Mouse (Mus musculus) forebrain, embryonic 13.5 days (tissue): ENCODE measurements around the gene Bcl2l12. TPM values are rescaled to one million over a fixed set of nuclear protein-coding genes. Genes with fewer than 3 reads are reported as not detected.

Experiments
- ATAC-seq: fragments of 200-750 bp; cut with Nextera tagmentation; 2 replicates; pipeline ENCODE4 v1.8.0; 2017
- H3K27ac ChIP-seq: fragments of 300-500 bp; sonication (generic); 2 replicates; pipeline ENCODE4 v1.5.1; 2015; ENCODE audit warnings: inconsistent platforms, mild to moderate bottlenecking, moderate library complexity
- H3K27me3 ChIP-seq: fragments of 300-500 bp; sonication (generic); 2 replicates; pipeline ENCODE4 v1.6.1; 2015; ENCODE audit warnings: mild to moderate bottlenecking, inconsistent platforms
- H3K36me3 ChIP-seq: fragments of 300-500 bp; sonication (generic); 2 replicates; pipeline ENCODE4 v1.6.1; 2015; ENCODE audit warnings: mild to moderate bottlenecking, inconsistent platforms; ENCODE audit not compliant: poor library complexity, severe bottlenecking
- H3K4me1 ChIP-seq: fragments of 300-500 bp; sonication (generic); 2 replicates; pipeline ENCODE4 v1.6.1; 2015; ENCODE audit warnings: inconsistent platforms
- H3K4me2 ChIP-seq: fragments of 300-500 bp; sonication (generic); 2 replicates; pipeline ENCODE4 v1.6.1; 2015; ENCODE audit warnings: inconsistent platforms, mild to moderate bottlenecking, moderate library complexity
- H3K4me3 ChIP-seq: fragments of 300-500 bp; sonication (generic); 2 replicates; pipeline ENCODE4 v1.5.1; 2015; ENCODE audit warnings: mild to moderate bottlenecking, inconsistent platforms
- H3K9ac ChIP-seq: fragments of 300-500 bp; sonication (generic); 2 replicates; pipeline ENCODE4 v1.6.1; 2015; ENCODE audit warnings: mild to moderate bottlenecking, inconsistent platforms
- H3K9me3 ChIP-seq: fragments of 300-500 bp; sonication (generic); replicated peaks from 2 replicates; pipeline ENCODE4 v1.6.1; 2016; ENCODE audit warnings: inconsistent platforms
- WGBS: fragments of 180-500 bp; shearing (Covaris S2); methylation state at CpG from one replicate; pipeline ENCODE4 v1.1.7; 2015; 5-methylcytosine and 5-hydroxymethylcytosine counted together
- polyA plus RNA-seq: library from polyadenylated mRNA; unstranded; fragments of >200 nt; fragmentation: Nextera tagmentation; extraction: Ambion mirVana; gene quantifications from 2 replicates; pipeline ENCODE4 v1.2.1, GENCODE M21; 2015

The Bcl2l12 gene
- 40.5 and 45.6 TPM in 2 replicates for polyA plus RNA-seq

DNA sequence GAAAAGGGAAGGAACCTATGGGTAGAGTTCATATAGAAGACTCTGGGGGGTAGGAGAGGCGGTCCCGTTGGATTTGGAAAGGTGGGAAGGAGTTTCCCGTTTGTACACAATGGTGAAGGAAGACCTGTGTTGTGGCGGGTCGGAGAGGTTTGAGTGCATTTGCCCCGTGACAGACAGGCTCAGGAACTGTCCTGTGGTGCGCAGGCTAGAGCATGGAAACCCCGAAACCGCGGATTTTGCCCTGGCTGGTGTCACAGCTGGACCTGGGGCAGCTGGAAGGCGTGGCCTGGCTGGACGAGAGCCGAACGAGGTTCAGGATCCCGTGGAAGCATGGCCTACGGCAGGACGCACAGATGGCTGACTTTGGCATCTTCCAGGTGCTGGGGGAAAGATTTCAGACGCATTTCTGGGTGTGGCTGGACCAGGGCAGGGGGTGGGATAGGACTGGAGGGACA, at the start of gene Bcl2l12:
Gene Bcl2l12 (minus strand): TSS at position 212 of the 455 bp plus-strand sequence.
- H3K9ac ChIP-seq = peak within 1 kb of the TSS; percentile 88
- peak within 1 kb of the TSS; percentile 61 for H3K4me3 ChIP-seq
- H3K36me3 ChIP-seq = peaks cover 54% of the 10 kb centered on the region
- peak within 1 kb of the TSS; percentile 67 for H3K27ac ChIP-seq
- WGBS = 3% methylated on average over 18 of the region's 18 CpGs
- ATAC-seq = no peak
- H3K4me2 ChIP-seq = peak within 1 kb of the TSS; percentile 87
- H3K9me3 ChIP-seq = no peaks in the 10 kb centered on the region
- H3K27me3 ChIP-seq = no peaks in the 10 kb centered on the region
- peaks cover 33% of the 10 kb centered on the region for H3K4me1 ChIP-seq

GRCm38 (mm10) chr7:45047491-45047890, 49.0 kb upstream of the Bcl2l12 start:
- Histone ChIP-seq H3K27me3 (no peaks in the 10 kb centered on the region), H3K4me2 (no peak overlapping the region), H3K36me3 (peaks cover 79% of the 10 kb centered on the region), H3K9ac (no peak overlapping the region), H3K4me3 (no peak overlapping the region), H3K27ac (no peak overlapping the region), H3K9me3 (no peaks in the 10 kb centered on the region), H3K4me1 (peaks cover 26% of the 10 kb centered on the region)
- WGBS = 94% methylated on average over 14 of the region's 14 CpGs
- no peak for ATAC-seq

DNA sequence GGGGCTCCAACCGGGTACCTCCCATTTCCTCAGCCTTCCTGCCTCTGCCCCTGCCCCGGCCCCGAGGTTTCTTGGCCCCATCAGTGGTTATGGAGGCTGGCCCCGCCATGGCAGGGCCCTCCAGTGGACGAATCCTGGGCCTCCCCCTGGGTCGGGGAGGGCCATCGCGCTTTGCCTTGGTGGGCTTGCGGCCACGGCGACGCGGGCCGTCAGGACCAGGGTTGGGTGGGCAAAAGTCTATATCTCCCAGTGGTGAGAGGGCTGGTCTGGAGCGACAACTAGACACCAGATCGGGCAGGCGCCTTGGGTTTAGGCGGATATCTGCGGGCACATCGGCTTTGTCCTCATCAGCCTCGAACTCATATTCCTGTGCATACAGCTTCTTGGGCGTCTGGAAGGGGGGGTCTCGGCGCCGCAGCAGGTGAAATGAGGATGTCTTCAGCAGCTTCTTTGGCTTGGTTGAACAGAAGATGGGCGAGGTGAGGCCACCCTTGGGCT, 48.4 kb upstream of the Bcl2l12 start:
- H3K27me3 ChIP-seq = no peaks in the 10 kb centered on the region
- no peaks in the 10 kb centered on the region for H3K9me3 ChIP-seq
- WGBS = 94% methylated on average over 26 of the region's 26 CpGs
- no peak overlapping the region for H3K9ac ChIP-seq
- peaks cover 85% of the 10 kb centered on the region for H3K36me3 ChIP-seq
- peaks cover 25% of the 10 kb centered on the region for H3K4me1 ChIP-seq
- ATAC-seq = no peak
- H3K4me3 ChIP-seq = no peak overlapping the region
- no peak overlapping the region for H3K27ac ChIP-seq
- no peak overlapping the region for H3K4me2 ChIP-seq

DNA sequence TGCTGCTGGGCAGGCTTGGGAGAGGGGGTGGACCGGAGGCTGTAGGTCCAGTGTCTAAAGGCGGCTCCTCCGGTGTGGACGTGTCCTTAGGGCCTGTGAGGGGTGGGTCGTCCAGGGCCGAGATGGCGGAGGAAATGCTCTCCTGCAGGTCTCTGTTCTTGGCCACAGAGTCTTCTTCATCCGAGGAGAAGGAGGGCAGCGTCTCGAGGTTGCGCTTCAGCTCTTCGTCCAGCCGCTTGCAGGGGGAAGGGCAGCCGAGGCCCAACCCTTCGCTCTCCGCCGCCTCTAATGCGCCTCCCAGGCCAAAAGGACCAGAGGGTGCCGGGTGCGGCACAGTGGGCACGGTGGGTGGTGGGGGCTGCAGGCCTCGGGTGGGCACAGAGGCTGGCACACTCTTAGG, 47.2 kb upstream of the Bcl2l12 start:
- WGBS = 93% methylated on average over 22 of the region's 22 CpGs
- no peak overlapping the region for H3K27ac ChIP-seq

DNA sequence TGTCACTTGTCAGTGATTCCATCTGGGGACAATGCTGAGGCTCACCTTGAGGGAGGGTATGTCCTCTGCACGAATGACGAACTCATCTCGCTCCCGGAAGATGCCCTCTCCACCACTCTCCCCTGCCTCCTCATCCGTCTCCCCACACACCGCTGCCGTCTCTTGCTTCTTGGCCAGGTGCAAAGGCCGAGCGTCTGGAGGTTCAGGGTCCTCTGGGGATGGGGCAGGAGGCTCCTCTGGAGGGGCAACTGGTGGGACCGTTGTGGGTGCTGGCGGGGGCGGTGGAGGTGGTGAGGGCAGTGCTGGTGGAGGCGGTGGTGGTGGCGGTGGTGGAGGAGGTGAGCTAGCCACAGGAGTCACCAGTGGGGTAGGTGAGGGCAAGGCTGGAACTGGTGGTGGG, 44.8 kb upstream of the Bcl2l12 start:
- Histone ChIP-seq H3K27ac (no peak overlapping the region), H3K9ac (no peak overlapping the region), H3K36me3 (peaks cover 99% of the 10 kb centered on the region), H3K9me3 (no peaks in the 10 kb centered on the region), H3K4me3 (no peak overlapping the region), H3K4me2 (no peak overlapping the region), H3K27me3 (no peaks in the 10 kb centered on the region), H3K4me1 (peaks cover 3% of the 10 kb centered on the region; the same call in 1 of the 2 replicates)
- WGBS = 96% methylated on average over 11 of the region's 14 CpGs
- ATAC-seq = no peak

More for the DNA sequence above, 47.2 kb upstream of the Bcl2l12 start:
- Histone ChIP-seq H3K36me3 (peaks cover 97% of the 10 kb centered on the region), H3K4me1 (peaks cover 13% of the 10 kb centered on the region), H3K4me2 (no peak overlapping the region), H3K9ac (no peak overlapping the region), H3K9me3 (no peaks in the 10 kb centered on the region), H3K27me3 (no peaks in the 10 kb centered on the region), H3K4me3 (no peak overlapping the region)
- no peak for ATAC-seq

DNA sequence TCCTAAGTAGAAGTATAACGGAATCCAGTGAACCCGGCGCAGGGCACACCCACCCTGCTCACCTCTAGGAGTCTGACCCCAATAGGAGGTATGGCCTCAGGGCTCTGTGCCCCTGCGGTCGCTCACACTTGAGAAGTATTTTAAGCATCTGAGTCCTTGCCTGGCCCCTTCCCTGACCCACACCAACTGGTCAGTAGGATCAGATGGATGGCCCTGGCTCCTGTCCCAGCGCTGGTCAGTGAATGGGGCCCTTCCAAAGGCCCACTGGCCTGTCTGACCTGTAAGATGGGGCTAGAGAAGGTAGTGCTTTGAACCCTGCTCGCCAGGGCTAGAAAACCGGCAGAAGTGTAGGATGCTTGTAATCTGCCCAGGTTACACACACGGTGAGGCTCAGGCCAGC, 42.3 kb upstream of the Bcl2l12 start:
- ATAC-seq = no peak
- Histone ChIP-seq H3K27me3 (no peaks in the 10 kb centered on the region), H3K9me3 (no peaks in the 10 kb centered on the region), H3K27ac (no peak overlapping the region), H3K4me2 (no peak overlapping the region), H3K4me3 (no peak overlapping the region), H3K9ac (no peak overlapping the region), H3K4me1 (no peaks in the 10 kb centered on the region), H3K36me3 (peaks cover 99% of the 10 kb centered on the region)
- WGBS = 91% methylated on average over 9 of the region's 9 CpGs

- H3K27ac ChIP-seq = no peak overlapping the region
- ATAC-seq = no peak
- no peak overlapping the region for H3K9ac ChIP-seq
- no peaks in the 10 kb centered on the region for H3K4me1 ChIP-seq
- 96% methylated on average over 9 of the region's 9 CpGs for WGBS
- no peaks in the 10 kb centered on the region for H3K9me3 ChIP-seq
- H3K4me3 ChIP-seq = no peak overlapping the region
- no peak overlapping the region for H3K4me2 ChIP-seq
- H3K27me3 ChIP-seq = no peaks in the 10 kb centered on the region
- peaks cover 99% of the 10 kb centered on the region for H3K36me3 ChIP-seq
Observed at GRCm38 (mm10) chr7:45038411-45038810, 39.9 kb upstream of the Bcl2l12 start.

DNA sequence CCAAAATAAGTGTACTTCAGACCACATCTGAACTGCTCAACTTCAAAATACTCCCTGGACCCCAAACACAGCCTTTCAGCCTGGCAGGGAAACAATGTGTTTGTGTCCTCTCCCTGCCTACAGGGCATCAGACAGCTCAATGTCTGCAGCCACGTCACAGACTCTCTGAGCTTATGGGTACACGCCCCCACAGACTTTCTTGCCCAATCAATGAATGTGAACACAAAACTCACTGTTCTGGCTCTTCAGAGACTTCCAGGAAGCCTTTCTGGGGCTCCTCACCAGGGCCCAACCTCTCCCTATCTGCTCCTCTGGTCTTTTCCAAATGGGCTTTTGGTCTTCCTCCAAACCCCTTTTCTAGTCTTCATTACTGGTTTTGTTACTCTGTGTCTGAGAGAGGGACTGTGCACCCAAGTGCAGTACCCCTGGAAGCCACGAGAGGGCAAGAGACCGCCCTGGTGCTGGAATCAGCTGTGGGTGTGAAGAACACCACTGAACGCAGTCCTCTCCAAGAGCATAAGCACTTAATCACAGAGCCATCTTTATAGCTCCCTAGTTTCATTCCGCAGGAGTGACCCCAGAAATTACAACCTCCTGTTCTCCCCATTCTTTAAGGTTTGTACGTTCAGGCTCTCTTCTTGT, 39.3 kb upstream of the Bcl2l12 start:
- Histone ChIP-seq H3K27ac (no peak overlapping the region), H3K9ac (no peak overlapping the region), H3K9me3 (no peaks in the 10 kb centered on the region), H3K4me1 (no peaks in the 10 kb centered on the region), H3K4me2 (no peak overlapping the region), H3K4me3 (no peak overlapping the region), H3K36me3 (peaks cover 99% of the 10 kb centered on the region), H3K27me3 (no peaks in the 10 kb centered on the region)
- WGBS = 69% methylated on average over 7 of the region's 7 CpGs
- ATAC-seq = no peak

DNA sequence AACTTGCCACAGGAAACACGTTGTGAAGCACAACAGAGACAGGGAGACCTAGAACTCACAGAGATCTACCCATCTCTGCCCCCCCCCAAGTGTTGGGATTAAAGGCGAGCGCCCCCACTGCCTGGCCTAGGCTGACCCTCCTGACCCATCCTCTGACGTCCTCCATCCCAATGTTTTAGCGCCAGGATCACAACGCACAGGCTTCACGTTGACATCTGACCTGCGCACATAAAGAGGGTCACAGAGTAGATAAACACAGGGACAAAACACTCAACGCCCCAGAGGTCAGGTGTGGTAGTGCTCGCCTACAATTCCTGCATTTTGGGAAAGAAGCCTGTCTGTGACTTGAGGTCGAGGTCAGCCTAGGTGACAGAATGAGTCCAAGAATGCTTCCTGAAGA, 38.2 kb upstream of the Bcl2l12 start:
- 95% methylated on average over 11 of the region's 11 CpGs for WGBS
- Histone ChIP-seq H3K36me3 (peaks cover 99% of the 10 kb centered on the region), H3K4me1 (no peaks in the 10 kb centered on the region), H3K27ac (no peak overlapping the region), H3K9ac (no peak overlapping the region), H3K27me3 (no peaks in the 10 kb centered on the region), H3K4me2 (no peak overlapping the region), H3K9me3 (no peaks in the 10 kb centered on the region), H3K4me3 (no peak overlapping the region)
- ATAC-seq = no peak

DNA sequence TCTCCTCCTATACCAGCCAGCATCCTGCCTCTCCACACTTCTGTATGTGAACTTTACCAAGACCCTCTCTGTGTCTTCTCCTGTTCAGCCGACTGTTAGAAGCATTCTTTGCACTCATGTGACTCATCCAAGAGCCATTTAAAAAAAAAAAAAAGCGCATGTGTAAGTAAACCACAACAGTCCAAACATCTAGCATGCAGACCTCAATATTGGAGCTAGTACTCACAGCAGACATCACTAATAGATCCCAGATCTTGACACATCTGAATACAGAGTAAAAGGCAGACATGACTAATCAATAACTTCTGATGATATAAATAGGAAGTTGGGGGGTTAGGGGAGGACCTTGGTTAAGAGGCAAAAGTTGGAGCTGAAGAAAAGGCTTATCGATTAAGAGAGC, 37.1 kb upstream of the Bcl2l12 start:
- peaks cover 99% of the 10 kb centered on the region for H3K36me3 ChIP-seq
- no peaks in the 10 kb centered on the region for H3K4me1 ChIP-seq
- no peak overlapping the region for H3K4me2 ChIP-seq
- WGBS = 95% methylated on average over 3 of the region's 3 CpGs
- H3K9ac ChIP-seq = no peak overlapping the region
- no peaks in the 10 kb centered on the region for H3K27me3 ChIP-seq
- H3K9me3 ChIP-seq = no peaks in the 10 kb centered on the region
- H3K4me3 ChIP-seq = no peak overlapping the region
- H3K27ac ChIP-seq = no peak overlapping the region
- no peak for ATAC-seq

DNA sequence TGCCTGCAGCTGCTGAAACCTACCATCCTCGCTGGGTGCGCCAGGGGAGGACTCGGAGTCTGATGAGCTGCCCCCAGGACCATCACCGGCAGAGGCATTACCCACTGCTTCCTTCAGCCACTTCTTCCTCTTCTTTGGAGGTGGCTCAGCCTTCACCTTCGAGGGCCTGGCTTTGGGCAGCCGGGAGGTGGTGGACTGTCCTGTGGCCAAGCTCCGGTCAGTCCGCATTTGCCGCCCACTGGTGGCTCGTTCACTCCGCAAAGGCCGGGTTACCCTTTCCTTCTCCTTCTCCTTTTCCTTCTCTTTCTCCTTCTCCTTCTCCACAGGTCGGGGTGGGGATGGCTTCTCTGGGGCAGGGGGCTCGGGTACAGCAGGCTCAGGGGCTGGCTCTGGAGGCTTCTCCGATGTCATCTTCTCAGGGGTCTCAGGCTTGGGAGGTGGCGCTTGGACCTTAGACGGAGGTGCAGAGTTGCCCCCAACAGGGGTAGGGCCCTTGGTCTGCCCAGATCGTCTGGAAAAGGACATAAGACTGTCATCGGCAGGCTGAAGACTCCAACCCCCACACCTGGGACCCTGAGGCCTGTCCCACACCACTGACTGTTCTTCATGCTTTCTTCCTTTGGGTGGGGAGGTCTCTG, 35.3 kb upstream of the Bcl2l12 start:
- Histone ChIP-seq H3K4me1 (no peaks in the 10 kb centered on the region), H3K27ac (no peak overlapping the region), H3K9ac (no peak overlapping the region), H3K4me2 (no peak overlapping the region), H3K36me3 (peaks cover 99% of the 10 kb centered on the region), H3K27me3 (no peaks in the 10 kb centered on the region), H3K4me3 (no peak overlapping the region), H3K9me3 (no peaks in the 10 kb centered on the region)
- no peak for ATAC-seq
- WGBS = 94% methylated on average over 19 of the region's 19 CpGs

DNA sequence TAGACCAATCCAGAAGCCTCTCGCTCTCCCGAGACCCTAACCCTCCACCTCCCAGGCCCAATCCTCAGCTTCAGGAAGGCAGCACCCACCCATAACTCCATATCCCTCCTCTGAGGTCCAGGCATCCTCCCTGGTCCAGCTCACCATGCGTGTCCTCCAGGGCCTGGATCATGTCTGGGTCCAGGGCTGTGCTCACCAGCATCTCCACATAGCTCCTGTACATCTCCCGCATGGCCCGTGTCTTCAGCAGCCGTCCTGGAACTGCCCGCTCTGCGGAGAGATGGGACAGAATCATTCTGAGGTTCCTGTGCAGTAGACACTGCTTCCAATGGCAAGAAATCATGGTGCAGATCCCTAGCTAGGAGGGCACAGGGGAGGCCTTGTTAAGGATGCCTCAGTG, 32.3 kb upstream of the Bcl2l12 start:
- WGBS = 94% methylated on average over 8 of the region's 8 CpGs
- Histone ChIP-seq H3K36me3 (peaks cover 95% of the 10 kb centered on the region), H3K9me3 (no peaks in the 10 kb centered on the region), H3K27ac (no peak overlapping the region), H3K4me2 (no peak overlapping the region), H3K4me3 (no peak overlapping the region), H3K27me3 (no peaks in the 10 kb centered on the region), H3K9ac (no peak overlapping the region), H3K4me1 (no peaks in the 10 kb centered on the region)
- no peak for ATAC-seq
